Mouse (Mus musculus) lung, postnatal 0 days (tissue): ENCODE measurements around the gene Arfgap3.

ENCODE experiments used
- CTCF ChIP-seq: IDR thresholded peaks from 2 replicates; pipeline ENCODE4 v1.5.1; 2016; ENCODE audit warnings: antibody characterized with exemption, mild to moderate bottlenecking
- EP300 ChIP-seq: IDR thresholded peaks from 2 replicates; pipeline ENCODE4 v1.6.1; 2016; ENCODE audit warnings: antibody characterized with exemption, mild to moderate bottlenecking, control low read depth

DNA sequence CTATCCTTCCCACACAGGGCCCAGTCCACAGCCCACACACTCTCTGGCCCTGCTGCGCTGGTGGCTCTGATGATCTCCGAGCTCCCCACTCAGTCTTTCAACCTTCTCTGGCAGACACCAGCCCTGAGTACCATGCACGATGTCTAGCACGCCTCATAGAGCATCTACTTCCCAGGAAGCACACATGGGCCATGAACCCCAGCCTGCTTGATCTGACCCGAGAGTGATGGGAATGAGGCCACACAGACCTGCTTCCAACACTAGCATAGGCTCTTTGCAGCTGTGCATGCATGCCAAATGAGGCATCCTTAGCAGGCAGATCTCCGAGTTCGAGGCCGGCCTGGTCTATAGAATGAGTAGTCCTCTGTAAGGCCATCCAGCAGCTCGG lies 45.2 kb downstream of the Arfgap3 start:
- TF ChIP-seq CTCF = no peak
- no peak for TF ChIP-seq EP300
